Mouse (Mus musculus) forebrain, embryonic 11.5 days (tissue): ENCODE data around the gene Arvcf. TPM values are rescaled to one million over a fixed set of nuclear protein-coding genes. Genes with fewer than 3 reads are reported as not detected.

Experiments used
- ATAC-seq: fragments of 200-750 bp; cut with Nextera tagmentation; replicated peaks from 2 replicates; pipeline ENCODE4 v1.8.0; 2017; ENCODE audit warnings: moderate TSS enrichment; ENCODE audit not compliant: low FRiP score
- DNase-seq: peaks from one replicate; pipeline ENCODE4 v3.0.0-alpha.2; 2017; ENCODE audit warnings: low spot score
- H3K27ac ChIP-seq: fragments of 300-500 bp; sonication (generic); 2 replicates; pipeline ENCODE4 v1.5.1; 2014; ENCODE audit warnings: low read depth, low read length
- H3K27me3 ChIP-seq: fragments of 300-500 bp; sonication (generic); 2 replicates; pipeline ENCODE4 v1.6.1; 2014; ENCODE audit warnings: mild to moderate bottlenecking, low read length, mixed read lengths; ENCODE audit not compliant: control insufficient read depth, insufficient read depth
- H3K36me3 ChIP-seq: fragments of 300-500 bp; sonication (generic); 2 replicates; pipeline ENCODE4 v1.6.1; 2014; ENCODE audit warnings: mild to moderate bottlenecking, low read length, moderate library complexity, mixed read lengths; ENCODE audit not compliant: control insufficient read depth, insufficient read depth
- H3K4me1 ChIP-seq: fragments of 300-500 bp; sonication (generic); replicated peaks from 2 replicates; pipeline ENCODE4 v1.6.1; 2014; ENCODE audit warnings: low read length, mixed read lengths; ENCODE audit not compliant: control insufficient read depth, insufficient read depth
- H3K4me2 ChIP-seq: fragments of 300-500 bp; sonication (generic); 2 replicates; pipeline ENCODE4 v1.6.1; 2014; ENCODE audit warnings: low read depth, mild to moderate bottlenecking, low read length, moderate library complexity, mixed read lengths; ENCODE audit not compliant: severe bottlenecking
- H3K4me3 ChIP-seq: fragments of 300-500 bp; sonication (generic); 2 replicates; pipeline ENCODE4 v1.5.1; 2014; ENCODE audit warnings: low read depth, low read length
- H3K9ac ChIP-seq: fragments of 300-500 bp; sonication (generic); 2 replicates; pipeline ENCODE4 v1.6.1; 2014; ENCODE audit warnings: low read length
- H3K9me3 ChIP-seq: fragments of 300-500 bp; sonication (generic); 2 replicates; pipeline ENCODE4 v1.6.1; 2016; ENCODE audit warnings: low read length, mixed read lengths; ENCODE audit not compliant: control insufficient read depth
- WGBS: fragments of 180-500 bp; shearing (Covaris S2); extraction: QIAGEN DNeasy Blood & Tissue Kit; methylation state at CpG from one replicate; pipeline ENCODE4 v1.1.7; 2014; 5-methylcytosine and 5-hydroxymethylcytosine counted together
- polyA plus RNA-seq: library from polyadenylated mRNA; unstranded; fragments of >200 nt; fragmentation: Nextera tagmentation; extraction: Ambion mirVana; gene quantifications from 2 replicates; pipeline ENCODE4 v1.2.1, GENCODE M21; 2014

The Arvcf gene
- polyA plus RNA-seq, 1 experiment from 2014 or later: 103 TPM

GRCm38 (mm10) chr16:18423203-18423914 lies 75.4 kb downstream of the Arvcf start:
- no peaks in the 10 kb centered on the region for H3K27me3 ChIP-seq
- no peak for ATAC-seq
- H3K9me3 ChIP-seq: no peaks in the 10 kb centered on the region
- 91% methylated on average over 7 of the region's 7 CpGs for whole genome bisulfite sequencing
- no peak overlapping the region for H3K27ac ChIP-seq
- H3K4me2 ChIP-seq: no peak overlapping the region
- no peak overlapping the region for H3K9ac ChIP-seq
- H3K4me1 ChIP-seq: 0 out of 2 replicates have a peak, but pooled peaks cover 6% of the 10 kb centered on the region
- H3K36me3 ChIP-seq: no peaks in the 10 kb centered on the region; the same call in 1 of the 2 replicates
- H3K4me3 ChIP-seq: no peak overlapping the region
- no peak for DNase-seq

GRCm38 (mm10) chr16:18423915-18424265 lies 75.9 kb downstream of the Arvcf start:
- WGBS: 89% methylated on average over 5 of the region's 5 CpGs
- 0 out of 2 replicates have a peak, but pooled peaks cover 6% of the 10 kb centered on the region for H3K4me1 ChIP-seq
- H3K27ac ChIP-seq: no peak overlapping the region

GRCm38 (mm10) chr16:18424364-18425045 lies 76.5 kb downstream of the Arvcf start:
- Histone ChIP-seq H3K9ac (no peak overlapping the region), H3K4me2 (no peak overlapping the region), H3K27me3 (no peaks in the 10 kb centered on the region), H3K4me1 (0 out of 2 replicates have a peak, but pooled peaks cover 6% of the 10 kb centered on the region), H3K27ac (no peak overlapping the region), H3K9me3 (no peaks in the 10 kb centered on the region), H3K36me3 (no peaks in the 10 kb centered on the region; the same call in 1 of the 2 replicates), H3K4me3 (no peak overlapping the region)
- no peak for ATAC-seq
- 78% methylated on average over 11 of the region's 11 CpGs for WGBS
- no peak for DNase-seq

More at GRCm38 (mm10) chr16:18423915-18424265, 75.9 kb downstream of the Arvcf start:
- Histone ChIP-seq H3K36me3 (no peaks in the 10 kb centered on the region; the same call in 1 of the 2 replicates), H3K27me3 (no peaks in the 10 kb centered on the region), H3K9ac (no peak overlapping the region), H3K4me2 (no peak overlapping the region), H3K4me3 (no peak overlapping the region), H3K9me3 (no peaks in the 10 kb centered on the region)
- DNase-seq: no peak
- ATAC-seq: no peak

GRCm38 (mm10) chr16:18425475-18426214 lies 77.7 kb downstream of the Arvcf start:
- ATAC-seq: peak; percentile 48
- 35% methylated on average over 10 of the region's 10 CpGs for WGBS
- Histone ChIP-seq H3K4me1 (0 out of 2 replicates have a peak, but pooled peaks cover 6% of the 10 kb centered on the region), H3K4me3 (peak overlapping the region; percentile 87), H3K27me3 (no peaks in the 10 kb centered on the region), H3K36me3 (no peaks in the 10 kb centered on the region; the same call in 1 of the 2 replicates), H3K9me3 (no peaks in the 10 kb centered on the region), H3K9ac (peak overlapping the region; percentile 89), H3K4me2 (peak overlapping the region; percentile 86), H3K27ac (0 out of 2 replicates have a peak overlapping the region, but pooled peaks have one; percentile 18)
- no peak for DNase-seq

GRCm38 (mm10) chr16:18426215-18426791 lies 78.3 kb downstream of the Arvcf start, which contains the start of gene Txnrd2:
Gene Txnrd2 (plus strand): TSS chr16:18426384.
- H3K4me3 ChIP-seq: peak within 1 kb of the TSS; percentile 87
- no peaks in the 10 kb centered on the region; the same call in 1 of the 2 replicates for H3K36me3 ChIP-seq
- ATAC-seq (peak; percentile 89), DNase-seq (peak; percentile 83)
- under 1% methylated on average over 51 of the region's 52 CpGs for WGBS
- no peaks in the 10 kb centered on the region for H3K27me3 ChIP-seq
- H3K27ac ChIP-seq: peak within 1 kb of the TSS; percentile 18; the same call in 1 of the 2 replicates
- H3K4me2 ChIP-seq: peak within 1 kb of the TSS; percentile 86
- H3K9me3 ChIP-seq: no peaks in the 10 kb centered on the region
- H3K4me1 ChIP-seq: 0 out of 2 replicates have a peak, but pooled peaks cover 6% of the 10 kb centered on the region
- H3K9ac ChIP-seq: peak within 1 kb of the TSS; percentile 89

GRCm38 (mm10) chr16:18426802-18427280 lies 78.9 kb downstream of the Arvcf start, which contains the start of gene Comt:
Gene Comt (minus strand): TSS chr16:18426852.
- no peaks in the 10 kb centered on the region for H3K27me3 ChIP-seq
- peak within 1 kb of the TSS; percentile 18; the same call in 1 of the 2 replicates for H3K27ac ChIP-seq
- 0 out of 2 replicates have a peak, but pooled peaks cover 6% of the 10 kb centered on the region for H3K4me1 ChIP-seq
- ATAC-seq (no peak), DNase-seq (no peak)
- H3K4me3 ChIP-seq: peak within 1 kb of the TSS; percentile 87
- peak within 1 kb of the TSS; percentile 86 for H3K4me2 ChIP-seq
- H3K9ac ChIP-seq: peak within 1 kb of the TSS; percentile 89
- no peaks in the 10 kb centered on the region for H3K9me3 ChIP-seq
- no peaks in the 10 kb centered on the region; the same call in 1 of the 2 replicates for H3K36me3 ChIP-seq
- 59% methylated on average over 5 of the region's 5 CpGs for WGBS

- H3K4me1 ChIP-seq: 0 out of 2 replicates have a peak, but pooled peaks cover 6% of the 10 kb centered on the region
- 84% methylated on average over 5 of the region's 5 CpGs for WGBS
- no peak overlapping the region for H3K4me3 ChIP-seq
- DNase-seq (no peak), ATAC-seq (no peak)
- H3K36me3 ChIP-seq: no peaks in the 10 kb centered on the region; the same call in 1 of the 2 replicates
- no peaks in the 10 kb centered on the region for H3K27me3 ChIP-seq
- H3K27ac ChIP-seq: no peak overlapping the region
- H3K9me3 ChIP-seq: no peaks in the 10 kb centered on the region
- no peak overlapping the region for H3K9ac ChIP-seq
- H3K4me2 ChIP-seq: 0 out of 2 replicates have a peak overlapping the region, but pooled peaks have one; percentile 9
Measured at GRCm38 (mm10) chr16:18428011-18428515, 80.1 kb downstream of the Arvcf start.
